Mouse (Mus musculus) ES-Bruce4 (cell line): ENCODE data around the gene Ccdc194.

Source experiments
- CTCF ChIP-seq: IDR thresholded peaks from one replicate; pipeline ENCODE4 v1.8.1; 2011; ENCODE audit warnings: low read depth, low read length
- EP300 ChIP-seq: IDR thresholded peaks from 2 replicates; pipeline ENCODE4 v1.6.1; 2011; ENCODE audit warnings: low read depth, low read length; ENCODE audit not compliant: insufficient read depth
- POLR2A ChIP-seq: IDR thresholded peaks from one replicate; pipeline ENCODE4 v1.8.1; 2011; ENCODE audit warnings: low read length; ENCODE audit not compliant: insufficient read depth

GRCm38 (mm10) chr8:71504349-71504748 lies 21.2 kb downstream of the Ccdc194 start:
- no peak for TF ChIP-seq CTCF
- no peak for TF ChIP-seq POLR2A
- TF ChIP-seq EP300: no peak
